Mouse (Mus musculus): ENCODE measurements around the gene Tmem253.

DNA sequence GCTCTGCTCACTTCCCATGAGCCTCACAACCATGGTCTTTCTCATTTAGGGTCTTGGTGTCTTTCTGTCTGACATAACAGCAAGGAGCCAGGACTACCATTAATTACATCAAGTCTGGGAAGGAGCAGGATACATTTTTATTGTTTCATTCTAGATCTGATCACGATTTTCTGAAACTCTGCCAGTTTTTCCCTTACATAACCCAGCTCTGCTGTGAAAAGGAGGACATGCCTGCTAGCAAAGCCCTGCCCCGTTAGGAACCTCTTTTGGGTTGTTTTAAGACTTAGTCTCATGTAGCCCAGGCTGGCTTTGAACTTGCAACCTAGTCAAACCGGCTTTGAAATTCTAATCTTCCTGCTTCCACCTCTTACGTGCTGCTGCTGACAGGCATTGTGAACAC, 44.5 kb downstream of the Tmem253 start:
- TF ChIP-seq CTCF (conservative IDR thresholded peaks at IDR 0.05; ENCODE audit: low read length) (no peak), NANOG (IDR thresholded peaks at IDR 0.05; ENCODE audit: borderline replicate concordance, low read length) (no peak)
